Mouse (Mus musculus) bone marrow, adult 2 months (tissue): ENCODE data around the gene Gata2.

Source experiments
- CTCF ChIP-seq: fragments of 200-500 bp; IDR thresholded peaks from 2 replicates; pipeline ENCODE4 v1.5.1; 2011; ENCODE audit warnings: low read length, control low read depth; ENCODE audit not compliant: control insufficient read depth, insufficient read depth
- POLR2A ChIP-seq: fragments of 200-500 bp; IDR thresholded peaks from 2 replicates; pipeline ENCODE4 v1.6.1; 2011; ENCODE audit warnings: low read depth, mild to moderate bottlenecking, control low read depth, low read length, borderline replicate concordance; ENCODE audit not compliant: control insufficient read depth

GRCm38 (mm10) chr6:88147411-88148003 is 46.2 kb upstream of the Gata2 start:
- TF ChIP-seq POLR2A = no peak
- TF ChIP-seq CTCF = no peak
